Mouse (Mus musculus): Measurements from ENCODE around the gene Olfr370.
"Not testable (repeated sequence)": the region's sequence is repeated elsewhere in the genome, so short reads cannot be mapped to it uniquely, and the experiment has no call there.

Gene Olfr370

GRCm38 (mm10) chr8:83535736-83536135, at the start of gene Olfr370:
Olfr370 (plus strand) TSS chr8:83535780.
- no peak for DNase-seq (ENCODE audit: extremely low read depth, low read depth, low spot score)

DNA sequence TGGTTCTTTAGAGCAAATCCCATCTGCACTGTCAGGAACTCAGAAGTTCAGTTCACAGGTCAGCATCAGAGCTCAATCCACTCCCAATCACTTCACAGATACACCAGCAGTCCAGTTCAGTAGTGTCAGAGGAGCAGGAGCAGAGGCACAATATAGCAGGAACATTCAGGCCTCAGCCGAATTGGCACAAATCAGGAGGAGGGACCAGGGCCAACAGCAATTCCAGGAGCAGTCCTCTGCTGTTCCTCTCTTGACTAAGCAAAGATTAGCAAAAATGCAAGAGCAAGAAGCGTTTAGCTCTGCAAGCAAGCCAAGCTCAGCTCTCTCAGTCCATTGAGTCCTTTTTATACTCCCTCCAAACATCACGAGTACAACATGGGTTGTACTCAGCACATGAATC, 23.9 kb upstream of the Olfr370 start:
- no peak for DNase-seq (ENCODE audit: extremely low read depth, low read depth, low spot score)

DNA sequence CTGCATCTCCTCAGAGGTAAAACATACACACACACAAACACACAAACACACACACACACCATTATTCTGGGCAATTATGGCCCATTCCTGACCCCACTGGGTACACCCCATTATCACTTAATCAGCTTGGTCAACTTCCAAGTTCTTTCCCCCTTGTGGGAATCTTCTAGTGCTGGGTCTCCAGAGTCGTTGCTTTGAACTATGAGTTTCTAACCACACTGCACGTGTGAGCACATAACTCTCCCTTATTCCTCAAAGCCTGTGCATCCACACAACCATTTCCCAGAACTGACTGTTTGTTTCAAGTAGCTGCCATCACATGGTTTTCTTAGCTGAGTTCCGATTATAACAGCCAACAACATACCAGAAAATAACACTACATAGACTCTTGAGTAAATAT, 15.1 kb upstream of the Olfr370 start:
- DNase-seq (ENCODE audit: extremely low read depth, low read depth, low spot score), result no peak

DNA sequence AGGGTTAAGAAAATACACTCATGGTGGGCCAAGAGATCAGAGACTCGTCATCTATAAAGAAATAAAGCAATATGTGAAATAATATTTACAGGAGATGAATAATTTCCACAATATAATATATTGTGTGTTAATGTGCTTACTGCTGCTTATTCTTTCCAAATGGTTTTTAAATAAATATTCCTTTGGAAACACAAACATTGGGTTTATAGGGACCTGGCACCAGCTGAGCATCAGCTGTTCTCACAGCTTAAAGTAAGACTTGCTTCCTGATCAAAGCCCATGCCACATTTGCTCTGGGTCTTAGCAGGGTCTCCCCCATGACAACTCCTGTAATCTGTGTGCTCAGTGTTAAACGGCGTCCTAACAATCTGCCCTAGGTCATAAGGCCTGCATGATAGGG, 14.7 kb upstream of the Olfr370 start:
- DNase-seq (ENCODE audit: extremely low read depth, low read depth, low spot score), result not testable (repeated sequence)

DNA sequence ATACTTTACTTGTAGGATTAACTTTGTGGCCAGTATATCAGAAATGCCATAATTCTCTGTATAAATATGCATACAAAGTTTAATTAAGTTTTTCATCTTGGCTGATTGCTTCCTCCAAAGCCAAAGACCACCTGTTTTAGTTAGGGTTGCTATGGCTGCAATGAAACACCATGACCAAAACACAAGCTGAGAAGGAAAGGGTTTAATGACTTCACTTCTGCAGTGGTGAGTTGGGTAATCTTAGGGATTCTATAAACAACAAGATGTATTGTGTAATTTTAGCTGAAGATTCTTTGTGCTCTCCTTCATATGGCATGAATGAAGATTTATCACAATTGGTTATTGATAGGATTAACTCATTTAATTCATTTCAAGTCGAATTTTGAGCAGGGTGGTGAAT, 14.3 kb upstream of the Olfr370 start:
- DNase-seq (ENCODE audit: extremely low read depth, low read depth, low spot score), result no peak

DNA sequence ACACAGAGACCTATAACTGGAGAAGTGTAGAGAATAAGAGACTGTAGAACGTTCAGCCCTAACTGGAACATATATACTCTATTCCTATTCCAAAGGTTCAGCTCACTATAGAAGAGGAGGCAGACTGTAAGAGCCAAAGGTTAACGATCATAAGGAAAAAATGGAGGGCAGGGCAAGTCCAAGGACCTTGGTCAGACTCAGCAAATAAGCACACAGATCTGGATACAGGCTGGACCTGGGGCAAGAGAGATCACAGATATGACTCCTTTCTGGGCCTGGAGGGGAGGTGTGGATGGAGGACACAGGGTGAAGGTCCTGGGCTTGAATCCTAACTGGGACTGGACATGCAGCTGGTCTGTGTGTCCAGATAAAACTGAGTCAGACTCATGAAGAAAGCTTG, 778 bp upstream of the Olfr370 start:
- no peak for DNase-seq (ENCODE audit: extremely low read depth, low read depth, low spot score)

DNA sequence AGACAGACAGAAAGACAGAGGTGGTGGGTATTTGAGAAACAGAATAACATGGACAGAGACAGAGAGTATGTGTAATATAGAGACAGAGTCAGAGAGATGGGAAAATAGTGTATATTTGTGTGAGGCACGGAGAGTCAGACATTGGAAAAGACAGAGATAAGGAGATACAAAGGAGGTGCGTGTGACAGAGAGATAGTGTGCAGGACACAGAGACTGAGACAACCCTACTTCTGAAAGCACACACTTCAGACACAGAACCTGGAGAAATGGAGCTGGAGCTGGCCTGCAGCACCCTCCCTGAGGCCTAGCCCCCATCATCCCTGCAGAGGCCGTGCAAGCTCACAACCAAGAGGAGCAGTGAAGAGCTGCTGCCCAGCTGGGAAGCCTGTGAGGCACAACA, 27.1 kb downstream of the Olfr370 start:
- no peak for DNase-seq (ENCODE audit: extremely low read depth, low read depth, low spot score)

DNA sequence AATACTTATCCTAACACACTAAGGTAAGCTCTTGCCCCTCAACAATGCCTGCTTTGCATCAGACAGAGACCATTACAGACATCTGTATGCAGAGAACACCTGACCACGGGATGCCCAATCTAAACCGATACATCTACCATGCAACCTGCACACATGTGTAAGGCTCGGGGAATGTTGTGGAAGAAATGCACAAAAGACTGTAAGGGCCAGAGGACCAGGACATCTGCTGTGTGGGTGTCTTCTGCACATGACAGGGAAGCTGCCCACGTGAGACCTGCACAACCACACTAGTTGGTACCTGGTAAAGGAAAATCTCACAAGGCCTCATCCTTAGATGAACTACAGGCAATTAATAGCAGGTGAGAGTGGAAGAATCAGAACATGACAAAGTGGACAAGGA, 27.7 kb downstream of the Olfr370 start:
- no peak for DNase-seq (ENCODE audit: extremely low read depth, low read depth, low spot score)

- DNase-seq (ENCODE audit: extremely low read depth, low read depth, low spot score), result no peak
Measured at GRCm38 (mm10) chr8:83565731-83566375, 30.3 kb downstream of the Olfr370 start.

DNA sequence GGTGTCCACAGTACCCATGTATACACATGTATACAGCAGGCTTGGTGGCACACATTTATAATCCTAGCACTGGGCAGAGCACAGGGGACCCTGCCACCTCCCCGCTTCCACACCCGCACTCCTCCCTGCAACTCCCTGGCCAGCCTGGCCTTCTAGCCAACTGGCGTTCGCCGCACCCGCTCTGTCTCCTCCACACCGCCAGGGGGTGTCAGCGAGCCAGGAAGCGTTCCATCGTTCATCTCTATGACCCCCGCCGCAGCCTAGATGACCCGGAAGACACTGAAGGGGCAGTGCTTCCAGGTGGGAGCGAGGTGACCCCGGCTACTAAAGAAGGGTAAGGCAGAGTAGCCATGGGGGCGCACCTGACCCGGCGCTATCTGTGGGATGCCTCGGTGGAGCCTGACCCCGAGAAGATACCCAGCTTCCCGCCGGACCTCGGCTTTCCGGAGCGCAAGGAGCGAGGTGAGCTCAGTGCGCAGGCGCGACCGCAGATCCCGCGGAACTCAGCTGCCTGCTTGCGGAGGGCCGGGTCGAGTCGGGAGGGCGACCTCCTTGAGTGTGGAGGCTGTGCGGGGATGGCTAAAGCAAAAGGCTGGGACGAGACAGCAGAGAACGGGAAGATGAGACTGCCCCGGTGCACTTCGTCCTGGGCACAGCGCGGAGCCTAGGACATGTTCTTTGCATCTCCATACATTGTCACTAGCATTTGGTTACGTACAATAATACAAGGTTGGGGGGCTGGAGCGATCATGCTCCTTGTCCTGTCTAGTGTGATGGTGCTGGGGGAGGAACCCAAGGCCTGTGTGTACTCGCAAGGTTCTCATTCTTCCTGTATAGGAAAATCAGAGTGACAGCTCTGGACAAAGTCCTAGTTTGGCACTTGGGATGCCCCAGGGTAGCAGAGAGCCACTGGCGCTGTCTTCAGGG, 31.2 kb downstream of the Olfr370 start, which contains the start of gene Ndufb7:
Gene Ndufb7 (plus strand): TSS at position 203 of the 927 bp plus-strand sequence.
- no peak for DNase-seq (ENCODE audit: extremely low read depth, low read depth, low spot score)

GRCm38 (mm10) chr8:83567668-83568067, 32.1 kb downstream of the Olfr370 start:
- DNase-seq (ENCODE audit: extremely low read depth, low read depth, low spot score), result no peak

GRCm38 (mm10) chr8:83568128-83568527, 32.5 kb downstream of the Olfr370 start:
- no peak for DNase-seq (ENCODE audit: extremely low read depth, low read depth, low spot score)

GRCm38 (mm10) chr8:83568755-83569154, 33.2 kb downstream of the Olfr370 start:
- DNase-seq (ENCODE audit: extremely low read depth, low read depth, low spot score), result no peak

GRCm38 (mm10) chr8:83569165-83569564, 33.6 kb downstream of the Olfr370 start:
- DNase-seq (ENCODE audit: extremely low read depth, low read depth, low spot score), result no peak

DNA sequence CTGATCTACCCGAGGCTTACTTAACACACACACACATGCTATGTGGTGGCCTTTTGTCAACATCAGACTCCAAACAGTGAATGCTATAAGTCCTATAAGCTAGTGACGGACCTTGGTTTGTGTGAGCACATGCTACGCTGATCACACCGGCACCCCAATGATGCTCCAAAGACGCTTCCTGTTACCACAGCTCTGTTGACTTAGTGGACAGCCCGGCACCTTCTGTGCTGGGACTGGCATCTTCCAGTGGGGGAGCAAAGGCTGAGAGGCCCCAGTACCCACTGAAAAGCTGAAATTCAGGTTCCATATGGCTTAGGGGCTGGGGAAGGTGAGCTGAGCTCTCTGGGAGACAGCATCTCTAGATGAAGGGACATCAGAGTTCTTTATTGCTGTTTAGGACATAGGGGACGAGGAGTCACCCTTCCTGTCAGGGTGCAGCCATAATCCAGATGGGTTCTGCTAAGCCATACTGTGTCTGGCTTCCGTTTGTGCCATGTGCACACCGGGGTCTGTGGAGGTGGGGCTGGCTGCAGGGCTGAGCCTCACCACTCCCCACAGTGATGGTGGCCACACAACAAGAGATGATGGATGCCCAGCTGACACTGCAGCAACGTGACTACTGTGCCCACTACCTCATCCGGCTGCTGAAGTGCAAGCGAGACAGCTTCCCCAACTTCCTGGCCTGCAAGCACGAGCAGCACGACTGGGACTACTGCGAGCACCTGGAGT, 34.9 kb downstream of the Olfr370 start:
- DNase-seq (ENCODE audit: extremely low read depth, low read depth, low spot score), result no peak

DNA sequence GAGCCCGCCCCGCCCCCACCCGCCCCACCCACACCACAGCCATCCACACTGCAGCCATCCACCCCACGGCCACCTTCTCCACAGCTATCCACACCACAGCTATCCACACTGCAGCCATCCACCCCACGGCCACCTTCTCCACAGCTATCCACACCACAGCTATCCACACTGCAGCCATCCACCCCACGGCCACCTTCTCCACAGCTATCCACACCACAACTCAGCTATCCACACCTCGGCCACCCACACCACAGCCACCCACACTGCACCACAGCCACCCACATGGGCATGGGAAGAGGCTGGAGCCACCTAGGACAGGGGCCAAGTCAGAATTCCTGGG, 35.4 kb downstream of the Olfr370 start:
- not testable (repeated sequence) for DNase-seq (ENCODE audit: extremely low read depth, low read depth, low spot score)

GRCm38 (mm10) chr8:83571791-83572190, 36.2 kb downstream of the Olfr370 start:
- no peak for DNase-seq (ENCODE audit: extremely low read depth, low read depth, low spot score)

GRCm38 (mm10) chr8:83572246-83572812, 36.7 kb downstream of the Olfr370 start:
- DNase-seq (ENCODE audit: extremely low read depth, low read depth, low spot score), result no peak

GRCm38 (mm10) chr8:83573140-83573875, 37.7 kb downstream of the Olfr370 start:
- no peak for DNase-seq (ENCODE audit: extremely low read depth, low read depth, low spot score)

- DNase-seq (ENCODE audit: extremely low read depth, low read depth, low spot score), result no peak
Measured at GRCm38 (mm10) chr8:83574631-83575315, 39.2 kb downstream of the Olfr370 start.

Data from fat pad, adult 2 months (tissue).